Mouse (Mus musculus) lung, embryonic 15.5 days (tissue): Measurements from ENCODE around the gene Pdgfra. TPM values are rescaled to one million over a fixed set of nuclear protein-coding genes. Genes with fewer than 3 reads are reported as not detected.

Source experiments
- ATAC-seq: fragments of 200-750 bp; cut with Nextera tagmentation; 2 replicates; pipeline ENCODE4 v1.8.0; 2017; ENCODE audit warnings: moderate number of reproducible peaks, borderline replicate concordance; ENCODE audit not compliant: low FRiP score, low TSS enrichment; ENCODE audit errors: extremely low read depth
- H3K27ac ChIP-seq: fragments of 300-500 bp; sonication (generic); 2 replicates; pipeline ENCODE4 v1.5.1; 2015; ENCODE audit warnings: moderate library complexity, mild to moderate bottlenecking, inconsistent platforms
- H3K27me3 ChIP-seq: fragments of 300-500 bp; sonication (generic); 2 replicates; pipeline ENCODE4 v1.6.1; 2015; ENCODE audit warnings: inconsistent platforms
- H3K36me3 ChIP-seq: fragments of 300-500 bp; sonication (generic); 2 replicates; pipeline ENCODE4 v1.6.1; 2015; ENCODE audit warnings: inconsistent platforms
- H3K4me1 ChIP-seq: fragments of 300-500 bp; sonication (generic); 2 replicates; pipeline ENCODE4 v1.6.1; 2015; ENCODE audit warnings: inconsistent platforms
- H3K4me2 ChIP-seq: fragments of 300-500 bp; sonication (generic); 2 replicates; pipeline ENCODE4 v1.6.1; 2015; ENCODE audit warnings: inconsistent platforms, mild to moderate bottlenecking, moderate library complexity
- H3K4me3 ChIP-seq: fragments of 300-500 bp; sonication (generic); 2 replicates; pipeline ENCODE4 v1.5.1; 2015; ENCODE audit warnings: mild to moderate bottlenecking, inconsistent platforms
- H3K9ac ChIP-seq: fragments of 300-500 bp; sonication (generic); 2 replicates; pipeline ENCODE4 v1.6.1; 2015; ENCODE audit warnings: inconsistent platforms
- H3K9me3 ChIP-seq: fragments of 300-500 bp; sonication (generic); 2 replicates; pipeline ENCODE4 v1.6.1; 2016; ENCODE audit warnings: inconsistent platforms
- WGBS: fragments of 180-500 bp; shearing (Covaris S2); methylation state at CpG from one replicate; pipeline ENCODE4 v1.1.7; 2015; 5-methylcytosine and 5-hydroxymethylcytosine counted together
- polyA plus RNA-seq: library from polyadenylated mRNA; unstranded; fragments of >200 nt; fragmentation: Nextera tagmentation; extraction: Ambion mirVana; gene quantifications from 2 replicates; pipeline ENCODE4 v1.2.1, GENCODE M21; 2015

Gene Pdgfra
- polyA plus RNA-seq: 39.5 and 43.6 TPM in 2 replicates

DNA sequence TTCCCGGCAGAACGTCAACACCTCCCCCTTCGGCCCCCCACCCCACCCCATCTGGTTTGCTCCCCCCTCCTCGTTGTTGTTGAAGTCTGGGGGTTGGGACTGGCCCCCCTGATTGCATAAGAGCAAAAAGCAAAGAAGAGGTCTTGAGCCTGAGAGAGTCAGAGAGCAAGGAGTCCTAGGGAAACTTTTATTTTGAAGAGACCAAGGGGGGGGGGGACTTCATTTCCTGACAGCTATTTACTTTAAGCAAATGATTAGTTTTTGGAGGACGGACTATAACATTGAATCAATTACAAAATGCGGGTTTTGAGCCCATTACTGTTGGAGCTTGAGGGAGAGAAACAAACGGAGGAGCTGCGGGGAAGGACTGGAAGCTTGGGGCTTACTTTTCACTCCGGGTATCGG lies at the start of gene Pdgfra:
TSS of gene Pdgfra (plus strand) at position 272 of the 405 bp plus-strand sequence.
- H3K36me3 ChIP-seq: no peaks in the 10 kb centered on the region
- peak; percentile 12; the same call in 1 of the 2 replicates for ATAC-seq
- H3K4me1 ChIP-seq: peaks cover 25% of the 10 kb centered on the region
- H3K27ac ChIP-seq: peak within 1 kb of the TSS; percentile 92
- peak within 1 kb of the TSS; percentile 61 for H3K9ac ChIP-seq
- WGBS: 1% methylated on average over 10 of the region's 10 CpGs
- H3K4me3 ChIP-seq: peak within 1 kb of the TSS; percentile 55
- H3K27me3 ChIP-seq: peaks cover 73% of the 10 kb centered on the region
- H3K4me2 ChIP-seq: peak within 1 kb of the TSS; percentile 57
- H3K9me3 ChIP-seq: no peaks in the 10 kb centered on the region

DNA sequence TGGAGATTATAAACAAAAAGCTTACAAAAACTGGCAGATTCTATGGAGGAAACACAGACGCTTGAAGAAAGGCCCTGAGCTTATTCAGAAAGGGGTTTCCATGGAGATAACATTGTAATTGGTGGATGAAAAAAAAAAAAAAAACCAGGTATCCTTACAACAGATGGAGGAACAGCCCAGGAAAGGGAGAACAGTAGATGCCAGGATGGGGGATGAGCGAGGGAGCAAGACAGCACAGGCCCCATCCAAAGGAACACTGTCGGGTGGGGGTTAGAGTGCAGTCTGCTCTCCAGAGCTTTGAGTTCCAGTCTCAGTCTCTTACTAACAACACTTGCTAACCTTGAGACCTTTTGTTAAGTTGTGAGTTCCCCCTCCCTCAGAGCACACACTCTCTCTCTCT lies 45.6 kb upstream of the Pdgfra start:
- WGBS: 73% methylated on average over 3 of the region's 3 CpGs
- no peak for ATAC-seq

DNA sequence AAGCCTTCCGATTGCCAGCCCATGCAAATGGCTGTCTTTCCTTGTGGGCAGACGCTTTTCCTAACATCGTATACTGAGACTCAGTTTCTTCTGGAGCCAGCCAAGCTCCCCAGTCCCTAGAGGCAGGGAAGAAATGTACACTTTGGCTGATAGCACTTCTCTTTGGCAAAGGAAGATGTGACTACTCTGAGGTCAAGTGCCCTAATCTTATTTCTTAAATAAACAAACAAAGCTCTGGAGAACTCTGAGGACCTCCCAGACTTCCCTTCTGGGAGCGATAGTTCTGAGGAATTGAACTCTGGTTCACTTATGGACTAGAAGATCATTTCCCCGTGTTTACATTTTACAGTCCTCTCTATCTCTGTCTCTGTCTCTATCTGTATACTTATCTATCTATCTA lies 42.7 kb upstream of the Pdgfra start:
- ATAC-seq: no peak
- Histone ChIP-seq H3K4me1 (peaks cover 4% of the 10 kb centered on the region; the same call in 1 of the 2 replicates), H3K9me3 (no peaks in the 10 kb centered on the region), H3K27me3 (peaks cover 4% of the 10 kb centered on the region; the same call in 1 of the 2 replicates), H3K4me2 (no peak overlapping the region), H3K4me3 (no peak overlapping the region), H3K9ac (no peak overlapping the region), H3K36me3 (no peaks in the 10 kb centered on the region), H3K27ac (no peak overlapping the region)
- WGBS: 14% methylated on average over 5 of the region's 5 CpGs

More for the DNA sequence above, 45.6 kb upstream of the Pdgfra start:
- Histone ChIP-seq H3K4me3 (no peak overlapping the region), H3K27me3 (peaks cover 4% of the 10 kb centered on the region; the same call in 1 of the 2 replicates), H3K27ac (no peak overlapping the region), H3K36me3 (no peaks in the 10 kb centered on the region), H3K9me3 (no peaks in the 10 kb centered on the region), H3K9ac (no peak overlapping the region), H3K4me1 (peaks cover 4% of the 10 kb centered on the region; the same call in 1 of the 2 replicates), H3K4me2 (no peak overlapping the region)

DNA sequence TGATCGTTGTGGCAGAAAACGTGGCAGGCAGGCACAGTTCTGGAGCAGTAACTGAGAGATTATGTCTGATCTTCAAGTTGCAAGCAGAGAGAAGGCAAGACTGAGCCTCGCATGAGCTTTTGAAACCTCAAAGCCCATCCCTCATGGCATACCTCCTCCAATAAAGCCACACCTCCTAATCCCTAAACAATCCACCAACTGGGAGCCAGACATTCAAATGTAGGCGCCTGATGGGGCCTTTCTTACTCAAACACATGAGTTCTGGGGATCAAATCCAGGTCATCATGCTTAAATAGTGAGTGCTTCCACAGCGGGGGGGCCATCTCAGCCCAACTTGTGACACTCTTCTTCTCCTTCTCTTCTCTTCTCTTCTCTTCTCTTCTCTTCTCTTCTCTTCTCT lies 40.3 kb upstream of the Pdgfra start:
- Histone ChIP-seq H3K27ac (no peak overlapping the region), H3K9ac (no peak overlapping the region), H3K4me3 (no peak overlapping the region), H3K36me3 (no peaks in the 10 kb centered on the region), H3K9me3 (no peaks in the 10 kb centered on the region), H3K27me3 (peaks cover 4% of the 10 kb centered on the region; the same call in 1 of the 2 replicates), H3K4me2 (no peak overlapping the region), H3K4me1 (peaks cover 4% of the 10 kb centered on the region; the same call in 1 of the 2 replicates)
- ATAC-seq: no peak
- WGBS: 58% methylated on average over 5 of the region's 5 CpGs

DNA sequence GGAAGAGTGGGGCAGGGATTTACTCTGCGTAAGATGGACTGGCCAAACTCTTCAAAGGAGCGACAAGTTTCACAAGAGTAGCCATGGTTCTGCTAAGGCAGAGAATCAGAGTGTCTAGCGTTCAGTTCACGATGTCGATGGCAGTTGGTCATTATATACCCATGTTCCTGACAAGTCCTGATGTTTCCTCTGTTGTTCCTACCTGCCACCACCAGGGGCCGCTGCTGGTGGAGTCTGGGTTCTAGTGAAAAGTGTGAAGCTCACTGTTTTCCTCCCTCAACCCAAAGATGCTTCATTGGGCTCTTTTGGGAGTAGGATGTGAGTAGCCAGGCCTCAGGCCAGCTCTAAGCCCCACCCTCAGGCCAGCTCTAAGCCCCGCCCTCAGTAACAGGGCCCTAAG lies 33.3 kb upstream of the Pdgfra start:
- Histone ChIP-seq H3K9ac (no peak overlapping the region), H3K36me3 (no peaks in the 10 kb centered on the region), H3K27me3 (no peaks in the 10 kb centered on the region), H3K9me3 (no peaks in the 10 kb centered on the region), H3K4me2 (no peak overlapping the region), H3K4me1 (no peaks in the 10 kb centered on the region), H3K4me3 (no peak overlapping the region), H3K27ac (no peak overlapping the region)
- ATAC-seq: no peak
- 67% methylated on average over 7 of the region's 7 CpGs for WGBS

DNA sequence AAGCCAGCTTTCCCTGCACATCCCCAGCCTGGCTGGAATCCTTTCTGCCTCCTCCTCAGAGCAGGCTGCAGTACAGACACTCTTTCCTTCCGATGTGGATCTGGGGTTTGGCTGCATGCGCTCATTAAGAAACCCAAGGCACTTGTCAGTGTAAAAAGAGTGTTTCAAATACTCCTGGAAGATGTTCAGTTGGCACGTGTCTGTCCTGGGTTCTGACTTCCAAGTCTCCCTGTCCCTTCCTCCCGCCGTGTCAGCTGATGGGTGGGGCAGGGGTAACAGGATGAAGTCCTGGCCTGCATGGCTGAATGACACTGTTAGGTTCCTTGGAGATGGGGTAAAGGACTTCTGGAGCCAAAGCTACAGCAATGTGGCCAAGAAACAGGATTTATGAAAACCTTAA lies 30.4 kb upstream of the Pdgfra start:
- Histone ChIP-seq H3K4me3 (no peak overlapping the region), H3K27ac (no peak overlapping the region), H3K27me3 (no peaks in the 10 kb centered on the region), H3K9me3 (no peaks in the 10 kb centered on the region), H3K9ac (no peak overlapping the region), H3K36me3 (no peaks in the 10 kb centered on the region), H3K4me1 (no peaks in the 10 kb centered on the region), H3K4me2 (no peak overlapping the region)
- WGBS: 39% methylated on average over 5 of the region's 5 CpGs
- no peak for ATAC-seq

DNA sequence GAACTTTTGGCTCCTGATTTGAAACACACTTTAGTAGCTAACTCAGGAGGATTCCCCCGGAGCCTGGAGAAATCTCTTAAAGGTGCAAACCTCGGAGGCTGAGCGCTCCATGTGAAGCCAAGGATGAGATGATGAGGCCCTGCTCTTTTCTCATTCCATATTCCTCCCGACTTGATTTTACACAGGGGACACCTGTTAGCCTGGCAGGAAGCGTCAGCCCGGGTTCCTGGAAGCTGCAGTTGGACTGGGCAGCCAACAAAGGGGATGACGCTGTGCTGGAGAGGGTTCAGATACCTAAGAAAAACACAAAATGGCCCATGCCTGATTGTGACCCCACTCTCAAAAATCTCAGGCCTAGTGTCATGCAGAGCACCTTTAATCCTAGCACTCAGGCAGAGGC lies 17.4 kb upstream of the Pdgfra start:
- H3K9me3 ChIP-seq: no peaks in the 10 kb centered on the region
- H3K27ac ChIP-seq: no peak overlapping the region
- H3K27me3 ChIP-seq: no peaks in the 10 kb centered on the region
- H3K4me2 ChIP-seq: no peak overlapping the region
- WGBS: 72% methylated on average over 7 of the region's 7 CpGs
- no peaks in the 10 kb centered on the region for H3K4me1 ChIP-seq
- H3K9ac ChIP-seq: no peak overlapping the region
- no peak for ATAC-seq
- no peak overlapping the region for H3K4me3 ChIP-seq
- H3K36me3 ChIP-seq: no peaks in the 10 kb centered on the region

DNA sequence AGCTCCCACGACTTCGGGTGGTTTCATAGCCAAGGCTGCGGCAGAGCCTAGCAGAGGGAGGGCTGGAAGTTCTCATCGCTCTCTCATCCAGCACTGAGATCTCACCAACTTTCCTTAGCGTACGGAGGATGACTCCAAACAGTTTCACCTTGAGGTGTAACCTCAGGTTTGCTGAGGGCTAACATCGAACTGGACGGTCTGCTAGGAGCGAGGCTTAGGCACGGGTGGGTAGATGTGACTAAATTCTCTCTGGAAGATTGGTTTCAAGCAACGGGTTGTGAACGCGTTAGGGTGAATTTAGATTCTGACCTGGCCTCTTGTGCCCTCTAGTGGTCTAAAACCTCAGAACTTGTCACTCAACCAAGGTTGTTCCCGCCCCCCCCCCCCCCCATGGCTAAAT lies 9.0 kb upstream of the Pdgfra start:
- Histone ChIP-seq H3K27me3 (peaks cover 42% of the 10 kb centered on the region), H3K4me1 (no peaks in the 10 kb centered on the region), H3K9ac (peak overlapping the region; percentile 27; the same call in 1 of the 2 replicates), H3K4me3 (peak overlapping the region; percentile 23), H3K27ac (no peak overlapping the region), H3K36me3 (no peaks in the 10 kb centered on the region), H3K4me2 (peak overlapping the region; percentile 54), H3K9me3 (no peaks in the 10 kb centered on the region)
- 2% methylated on average over 14 of the region's 14 CpGs for WGBS
- peak; percentile 46; the same call in 1 of the 2 replicates for ATAC-seq

DNA sequence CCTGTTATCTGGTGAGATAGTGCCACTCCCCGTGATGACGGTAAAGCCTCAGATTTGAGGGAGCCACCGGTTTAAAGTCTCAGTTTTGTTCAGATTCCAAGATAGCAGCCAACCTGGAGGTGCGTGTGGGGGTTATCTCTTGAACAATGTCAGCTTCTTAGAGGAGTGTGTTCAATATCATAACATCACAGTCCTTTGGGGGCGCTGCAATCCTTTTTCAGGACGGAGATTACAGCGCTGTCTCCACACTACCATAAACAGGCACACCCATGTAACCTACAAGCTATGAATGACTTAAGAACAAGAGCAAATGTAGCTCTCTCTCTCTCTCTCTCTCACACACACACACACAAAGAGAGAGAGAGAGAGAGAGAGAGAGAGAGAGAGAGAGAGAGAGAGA lies 8.3 kb upstream of the Pdgfra start:
- WGBS: 21% methylated on average over 7 of the region's 7 CpGs
- H3K4me1 ChIP-seq: no peaks in the 10 kb centered on the region
- H3K9ac ChIP-seq: no peak overlapping the region
- peaks cover 49% of the 10 kb centered on the region for H3K27me3 ChIP-seq
- no peaks in the 10 kb centered on the region for H3K9me3 ChIP-seq
- H3K36me3 ChIP-seq: no peaks in the 10 kb centered on the region
- ATAC-seq: no peak
- no peak overlapping the region for H3K4me2 ChIP-seq
- no peak overlapping the region for H3K4me3 ChIP-seq
- no peak overlapping the region for H3K27ac ChIP-seq

DNA sequence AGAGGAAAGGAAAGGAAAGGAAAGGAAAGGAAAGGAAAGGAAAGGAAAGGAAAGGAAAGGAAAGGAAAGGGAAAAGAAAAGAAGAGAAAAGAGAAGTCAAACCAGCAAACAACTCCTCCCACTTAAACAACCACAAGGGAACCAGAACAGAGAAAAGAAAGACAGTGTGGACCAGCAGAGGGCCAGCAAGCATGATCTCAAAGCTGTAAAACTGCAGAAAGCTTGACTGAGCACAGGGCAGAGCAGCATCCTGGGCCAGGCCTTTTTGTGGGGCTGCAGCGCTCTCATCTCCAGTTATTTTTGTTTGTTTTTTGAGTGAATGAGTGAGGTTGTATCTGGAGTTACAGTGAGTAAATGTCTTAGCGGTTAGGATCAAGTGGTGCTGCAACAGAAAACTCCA lies 6.8 kb upstream of the Pdgfra start:
- WGBS: 68% methylated on average over 2 of the region's 2 CpGs
- peaks cover 65% of the 10 kb centered on the region for H3K27me3 ChIP-seq
- H3K9ac ChIP-seq: no peak overlapping the region
- H3K9me3 ChIP-seq: no peaks in the 10 kb centered on the region
- H3K4me2 ChIP-seq: no peak overlapping the region
- ATAC-seq: no peak
- H3K4me1 ChIP-seq: peaks cover 8% of the 10 kb centered on the region; the same call in 1 of the 2 replicates
- H3K4me3 ChIP-seq: no peak overlapping the region
- no peaks in the 10 kb centered on the region for H3K36me3 ChIP-seq
- no peak overlapping the region for H3K27ac ChIP-seq

DNA sequence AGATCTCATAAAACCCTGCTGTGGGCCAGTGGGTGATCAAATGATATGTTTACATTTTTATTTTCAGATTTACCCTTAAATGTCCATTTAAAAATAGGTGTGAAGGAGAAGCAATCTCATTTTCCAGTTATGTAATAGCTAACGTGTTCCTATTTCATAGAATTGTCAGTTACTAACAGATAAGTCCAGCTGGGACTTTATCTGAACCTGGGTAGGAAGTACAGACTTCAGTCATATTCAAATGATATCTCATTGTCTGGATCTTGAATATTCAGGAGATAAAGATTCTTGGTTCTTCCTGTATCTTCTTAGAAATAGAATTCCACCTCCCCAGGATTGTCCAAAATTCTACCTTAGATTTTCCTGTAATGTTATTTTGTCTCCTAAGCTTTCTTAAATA lies 5.6 kb upstream of the Pdgfra start:
- Histone ChIP-seq H3K9me3 (no peaks in the 10 kb centered on the region), H3K4me2 (no peak overlapping the region), H3K4me3 (no peak overlapping the region), H3K36me3 (no peaks in the 10 kb centered on the region), H3K27ac (no peak overlapping the region), H3K4me1 (peaks cover 11% of the 10 kb centered on the region), H3K27me3 (peaks cover 70% of the 10 kb centered on the region), H3K9ac (no peak overlapping the region)
- no peak for ATAC-seq
- WGBS: 67% methylated on average over 1 of the region's 1 CpGs

DNA sequence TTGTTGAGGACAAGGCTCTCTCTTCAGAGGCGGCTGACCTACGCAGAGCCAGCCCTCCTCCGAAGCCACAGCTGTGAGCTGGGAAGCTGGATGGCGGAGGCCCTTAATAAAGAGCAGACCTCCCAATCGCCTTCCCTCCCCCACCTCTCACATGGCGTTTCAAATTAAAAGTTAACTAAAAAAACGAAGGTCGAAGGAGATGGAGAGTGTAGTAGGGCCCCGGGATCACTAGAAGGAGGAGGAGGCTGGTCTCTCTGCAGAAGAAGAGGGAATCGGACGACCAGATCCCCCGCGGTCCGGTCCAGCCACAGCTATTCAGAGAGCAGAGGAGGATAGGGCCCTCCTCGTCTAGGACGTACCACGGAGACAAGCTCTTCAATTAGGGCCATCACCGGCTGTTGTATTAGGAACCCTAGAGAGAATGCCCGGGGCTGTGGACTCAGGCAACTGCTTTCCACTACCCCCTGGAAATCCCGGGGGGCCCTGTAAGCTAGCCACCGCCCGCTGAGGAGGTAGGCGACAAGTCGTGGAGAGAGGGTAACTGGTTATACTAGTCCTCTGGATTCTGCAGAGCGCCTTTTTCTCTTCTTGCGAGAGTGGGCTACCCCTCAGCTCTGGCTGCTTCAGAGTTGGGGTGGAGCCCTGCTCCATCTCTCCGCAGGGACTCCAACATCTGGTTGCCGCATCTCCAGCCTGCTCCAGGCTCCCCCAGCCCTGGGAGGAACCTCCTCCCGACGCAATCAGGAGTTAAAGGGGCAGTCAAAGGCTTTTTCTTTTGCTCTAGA lies 3.6 kb upstream of the Pdgfra start:
- Histone ChIP-seq H3K27me3 (peaks cover 84% of the 10 kb centered on the region), H3K9ac (peak overlapping the region; percentile 5; the same call in 1 of the 2 replicates), H3K4me2 (peak overlapping the region; percentile 49), H3K27ac (peak overlapping the region; percentile 52), H3K4me1 (peaks cover 15% of the 10 kb centered on the region), H3K4me3 (peak overlapping the region; percentile 28), H3K36me3 (no peaks in the 10 kb centered on the region), H3K9me3 (no peaks in the 10 kb centered on the region)
- ATAC-seq: peak; percentile 31; the same call in 1 of the 2 replicates
- 5% methylated on average over 30 of the region's 30 CpGs for WGBS
